Mouse (Mus musculus) thymus, adult 18-20 months (tissue): Measurements from ENCODE around the gene Fam122a.

Experiments
- DNase-seq, 2 experiments: peaks; one replicate each; pipeline ENCODE4 v3.0.0; 2022; ENCODE audit warnings: mixed read lengths in 2 of 2

The Fam122a gene

GRCm38 (mm10) chr19:24426759-24427181, 50.4 kb downstream of the Fam122a start:
- no peak for DNase-seq
